Mouse (Mus musculus) neural tube, embryonic 11.5 days (tissue): ENCODE data around the gene Mag. TPM values are rescaled to one million over a fixed set of nuclear protein-coding genes. Genes with fewer than 3 reads are reported as not detected.
A peak's percentile ranks its signal among the peaks of the same experiment; 100 is the strongest.

Experiments used
- ATAC-seq: fragments of 200-750 bp; cut with Nextera tagmentation; 2 replicates; pipeline ENCODE4 v1.8.0; 2017; ENCODE audit warnings: moderate number of reproducible peaks, mild to moderate bottlenecking, moderate TSS enrichment, moderate library complexity; ENCODE audit not compliant: insufficient read depth, low FRiP score, low TSS enrichment
- DNase-seq: peaks from one replicate; pipeline ENCODE4 v3.0.0-alpha.2; 2015; ENCODE audit warnings: low spot score
- H3K27ac ChIP-seq: fragments of 300-500 bp; sonication (generic); 2 replicates; pipeline ENCODE4 v1.5.1; 2014; ENCODE audit warnings: low read depth, mild to moderate bottlenecking, low read length
- H3K27me3 ChIP-seq: fragments of 300-500 bp; sonication (generic); 2 replicates; pipeline ENCODE4 v1.6.1; 2014; ENCODE audit warnings: mild to moderate bottlenecking, low read length, mixed read lengths; ENCODE audit not compliant: control insufficient read depth, insufficient read depth
- H3K36me3 ChIP-seq: fragments of 300-500 bp; sonication (generic); 2 replicates; pipeline ENCODE4 v1.6.1; 2014; ENCODE audit warnings: mild to moderate bottlenecking, low read length, moderate library complexity, mixed read lengths; ENCODE audit not compliant: control insufficient read depth, insufficient read depth
- H3K4me1 ChIP-seq: fragments of 300-500 bp; sonication (generic); 2 replicates; pipeline ENCODE4 v1.6.1; 2014; ENCODE audit warnings: low read length, mixed read lengths; ENCODE audit not compliant: control insufficient read depth, insufficient read depth
- H3K4me2 ChIP-seq: fragments of 300-500 bp; sonication (generic); 2 replicates; pipeline ENCODE4 v1.6.1; 2014; ENCODE audit warnings: low read depth, mild to moderate bottlenecking, moderate library complexity
- H3K4me3 ChIP-seq: fragments of 300-500 bp; sonication (generic); 2 replicates; pipeline ENCODE4 v1.5.1; 2014; ENCODE audit warnings: low read depth, low read length
- H3K9ac ChIP-seq: fragments of 300-500 bp; sonication (generic); 2 replicates; pipeline ENCODE4 v1.6.1; 2014; ENCODE audit warnings: mild to moderate bottlenecking, low read length
- H3K9me3 ChIP-seq: fragments of 300-500 bp; sonication (generic); 2 replicates; pipeline ENCODE4 v1.6.1; 2016; ENCODE audit warnings: low read length; ENCODE audit not compliant: control insufficient read depth
- WGBS: fragments of 180-500 bp; shearing (Covaris S2); extraction: QIAGEN DNeasy Blood & Tissue Kit; methylation state at CpG from one replicate; pipeline ENCODE4 v1.1.7; 2014; 5-methylcytosine and 5-hydroxymethylcytosine counted together
- polyA plus RNA-seq: library from polyadenylated mRNA; unstranded; fragments of >200 nt; fragmentation: Nextera tagmentation; extraction: Ambion mirVana; gene quantifications from 2 replicates; pipeline ENCODE4 v1.2.1, GENCODE M21; 2014

The Mag gene
- polyA plus RNA-seq: 0.16 and 0.41 TPM in 2 replicates

GRCm38 (mm10) chr7:30914732-30915131, at the start of gene Mag:
TSS of gene Mag (minus strand) at chr7:30914873.
- DNase-seq (no peak), ATAC-seq (no peak)
- Histone ChIP-seq H3K9ac (no peak within 1 kb of the TSS), H3K36me3 (no peaks in the 10 kb centered on the region), H3K4me3 (no peak within 1 kb of the TSS), H3K9me3 (no peaks in the 10 kb centered on the region), H3K4me1 (no peaks in the 10 kb centered on the region), H3K4me2 (no peak within 1 kb of the TSS), H3K27me3 (no peaks in the 10 kb centered on the region), H3K27ac (no peak within 1 kb of the TSS)
- WGBS: 75% methylated on average over 8 of the region's 8 CpGs

- no peaks in the 10 kb centered on the region for H3K4me1 ChIP-seq
- no peak overlapping the region for H3K4me3 ChIP-seq
- H3K27me3 ChIP-seq: no peaks in the 10 kb centered on the region
- no peaks in the 10 kb centered on the region; the same call in 1 of the 2 replicates for H3K36me3 ChIP-seq
- ATAC-seq (no peak), DNase-seq (no peak)
- no peaks in the 10 kb centered on the region for H3K9me3 ChIP-seq
- H3K27ac ChIP-seq: no peak overlapping the region
- WGBS: 89% methylated on average over 7 of the region's 7 CpGs
- H3K9ac ChIP-seq: no peak overlapping the region
- no peak overlapping the region for H3K4me2 ChIP-seq
Measured at GRCm38 (mm10) chr7:30964366-30964765, 49.7 kb upstream of the Mag start.

- Histone ChIP-seq H3K4me3 (no peak overlapping the region), H3K9ac (no peak overlapping the region), H3K27me3 (no peaks in the 10 kb centered on the region), H3K4me2 (no peak overlapping the region), H3K9me3 (no peaks in the 10 kb centered on the region), H3K36me3 (no peaks in the 10 kb centered on the region; the same call in 1 of the 2 replicates), H3K27ac (no peak overlapping the region), H3K4me1 (peaks cover 7% of the 10 kb centered on the region; the same call in 1 of the 2 replicates)
- no peak for ATAC-seq
- WGBS: 87% methylated on average over 5 of the region's 5 CpGs
- no peak for DNase-seq
Measured at GRCm38 (mm10) chr7:30962862-30963261, 48.2 kb upstream of the Mag start.

DNA sequence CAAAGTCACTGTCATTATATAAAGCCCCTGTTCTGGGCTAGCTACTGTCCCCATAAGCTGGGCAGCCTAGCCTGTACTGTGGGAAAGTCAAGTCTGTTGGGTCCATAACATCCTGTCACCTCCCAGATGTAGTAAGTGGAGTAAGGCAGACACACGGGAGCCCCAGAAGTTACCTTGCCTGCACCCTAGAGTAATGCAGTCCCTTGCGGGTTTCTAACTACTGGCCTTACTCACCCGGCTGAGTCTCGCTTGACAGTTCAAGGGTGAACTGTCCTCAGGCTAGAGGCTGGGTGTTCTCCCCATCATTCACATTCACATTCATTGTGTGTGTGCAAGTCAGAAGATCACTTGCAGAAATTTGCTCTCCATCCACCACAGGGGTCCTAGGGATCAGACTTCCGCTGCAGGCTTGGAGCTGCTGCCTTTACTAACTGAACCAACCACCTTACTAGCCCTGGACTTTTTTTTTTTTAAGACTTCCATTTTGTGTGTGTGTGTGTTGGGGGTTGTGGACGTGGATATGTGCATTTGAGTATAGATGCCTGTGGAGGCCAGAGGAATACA, 45.2 kb upstream of the Mag start:
- 85% methylated on average over 6 of the region's 6 CpGs for WGBS
- H3K27ac ChIP-seq: no peak overlapping the region
- no peaks in the 10 kb centered on the region for H3K9me3 ChIP-seq
- DNase-seq: no peak
- H3K36me3 ChIP-seq: no peaks in the 10 kb centered on the region; the same call in 1 of the 2 replicates
- no peak overlapping the region for H3K4me3 ChIP-seq
- no peaks in the 10 kb centered on the region for H3K27me3 ChIP-seq
- no peak overlapping the region for H3K4me2 ChIP-seq
- H3K9ac ChIP-seq: no peak overlapping the region
- H3K4me1 ChIP-seq: peaks cover 12% of the 10 kb centered on the region; the same call in 1 of the 2 replicates
- no peak for ATAC-seq

GRCm38 (mm10) chr7:30958866-30959487, 44.3 kb upstream of the Mag start:
- H3K4me3 ChIP-seq: no peak overlapping the region
- peaks cover 12% of the 10 kb centered on the region; the same call in 1 of the 2 replicates for H3K4me1 ChIP-seq
- peaks cover 3% of the 10 kb centered on the region for H3K36me3 ChIP-seq
- no peak for DNase-seq
- no peaks in the 10 kb centered on the region for H3K9me3 ChIP-seq
- no peaks in the 10 kb centered on the region for H3K27me3 ChIP-seq
- H3K4me2 ChIP-seq: no peak overlapping the region
- no peak for ATAC-seq
- no peak overlapping the region for H3K9ac ChIP-seq
- WGBS: 97% methylated on average over 9 of the region's 9 CpGs
- no peak overlapping the region for H3K27ac ChIP-seq

DNA sequence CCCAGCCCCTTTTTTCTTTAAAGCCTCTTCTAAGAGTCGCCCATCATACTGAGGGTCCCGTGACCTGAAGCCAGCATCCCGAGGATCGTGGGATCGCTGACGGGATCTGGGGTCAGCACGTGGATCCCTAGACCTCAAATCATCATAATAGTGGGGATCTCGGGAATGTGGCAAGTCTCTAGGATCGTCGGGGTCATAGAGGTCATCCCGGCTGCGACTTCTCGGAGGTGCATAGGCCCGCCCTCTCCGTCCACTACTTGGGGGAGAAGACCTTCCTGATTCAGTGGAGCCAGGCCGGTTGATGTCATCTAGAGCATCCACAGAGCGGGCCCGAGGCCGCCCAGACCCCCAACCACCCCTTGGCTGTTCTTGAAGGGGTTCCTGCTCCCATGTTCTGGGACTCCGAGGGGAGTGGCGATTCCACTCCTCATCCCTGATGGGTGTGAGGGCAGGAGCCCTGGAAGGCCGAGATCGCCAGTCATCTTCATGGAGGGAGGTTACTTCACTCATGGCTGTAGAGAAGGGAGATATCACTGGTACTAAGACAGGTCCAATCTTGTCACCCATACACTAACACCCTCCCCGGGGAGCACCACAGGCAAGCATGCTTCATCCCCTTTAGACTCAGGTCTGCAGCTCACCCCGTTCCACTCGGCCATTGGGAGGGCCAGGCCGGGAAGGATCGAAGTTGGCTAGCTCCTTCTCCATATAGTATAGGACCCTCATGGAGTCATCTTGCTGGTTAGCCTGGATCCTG, 43.6 kb upstream of the Mag start:
- peaks cover 3% of the 10 kb centered on the region for H3K36me3 ChIP-seq
- no peak for DNase-seq
- ATAC-seq: no peak
- H3K9me3 ChIP-seq: no peaks in the 10 kb centered on the region
- peak overlapping the region; percentile 60 for H3K4me2 ChIP-seq
- 70% methylated on average over 28 of the region's 28 CpGs for WGBS
- H3K4me3 ChIP-seq: peak overlapping the region; percentile 99
- no peaks in the 10 kb centered on the region for H3K27me3 ChIP-seq
- H3K9ac ChIP-seq: peak overlapping the region; percentile 93
- peaks cover 12% of the 10 kb centered on the region; the same call in 1 of the 2 replicates for H3K4me1 ChIP-seq
- peak overlapping the region; percentile 97; the same call in 1 of the 2 replicates for H3K27ac ChIP-seq

DNA sequence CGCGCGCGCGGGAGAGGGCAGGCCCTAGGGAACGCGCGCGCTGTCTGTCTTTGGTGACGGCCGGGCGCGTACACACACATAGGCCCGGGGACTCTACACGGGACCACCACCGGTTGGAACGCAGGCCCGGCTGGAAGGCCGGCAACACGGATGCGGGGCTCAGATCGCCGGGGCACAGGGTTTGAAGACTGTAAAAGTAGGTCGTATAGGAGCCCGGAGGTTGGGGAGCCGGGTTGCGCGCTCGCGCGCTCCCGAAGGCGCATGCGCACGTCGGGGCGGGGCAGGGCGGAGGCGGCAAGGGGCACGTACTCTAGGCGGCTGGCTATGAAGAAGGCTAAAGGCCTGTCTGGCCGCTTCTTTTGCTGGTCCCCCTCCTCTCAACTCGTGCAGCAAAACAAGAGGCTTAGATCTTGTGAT, 42.7 kb upstream of the Mag start:
- peak overlapping the region; percentile 93 for H3K9ac ChIP-seq
- H3K27ac ChIP-seq: peak overlapping the region; percentile 97
- H3K36me3 ChIP-seq: peaks cover 9% of the 10 kb centered on the region
- WGBS: 0% methylated on average over 43 of the region's 43 CpGs
- no peaks in the 10 kb centered on the region for H3K27me3 ChIP-seq
- H3K4me2 ChIP-seq: peak overlapping the region; percentile 60
- DNase-seq (peak; percentile 92), ATAC-seq (peak; percentile 42)
- H3K4me1 ChIP-seq: peaks cover 12% of the 10 kb centered on the region; the same call in 1 of the 2 replicates
- H3K4me3 ChIP-seq: peak overlapping the region; percentile 99
- H3K9me3 ChIP-seq: no peaks in the 10 kb centered on the region

- Histone ChIP-seq H3K27me3 (no peaks in the 10 kb centered on the region), H3K4me1 (peaks cover 12% of the 10 kb centered on the region; the same call in 1 of the 2 replicates), H3K36me3 (peaks cover 13% of the 10 kb centered on the region), H3K9me3 (no peaks in the 10 kb centered on the region), H3K4me2 (peak within 1 kb of the TSS; percentile 72), H3K27ac (peak within 1 kb of the TSS; percentile 97), H3K9ac (peak within 1 kb of the TSS; percentile 93), H3K4me3 (peak within 1 kb of the TSS; percentile 99)
- ATAC-seq (peak; percentile 55), DNase-seq (peak; percentile 79)
- WGBS: 0% methylated on average over 37 of the region's 82 CpGs
Measured at GRCm38 (mm10) chr7:30956756-30957366, 42.2 kb upstream of the Mag start, which contains the start of gene Usf2. TSS of gene Usf2 (minus strand) at chr7:30956803.
